Mouse (Mus musculus): Measurements from ENCODE around the gene Ifit1bl2. TPM values are rescaled to one million over a fixed set of nuclear protein-coding genes. Genes with fewer than 3 reads are reported as not detected.
A peak's percentile ranks its signal among the peaks of the same experiment; 100 is the strongest.

Ifit1bl2 gene
- polyA plus RNA-seq, 1 experiment = not detected

DNA sequence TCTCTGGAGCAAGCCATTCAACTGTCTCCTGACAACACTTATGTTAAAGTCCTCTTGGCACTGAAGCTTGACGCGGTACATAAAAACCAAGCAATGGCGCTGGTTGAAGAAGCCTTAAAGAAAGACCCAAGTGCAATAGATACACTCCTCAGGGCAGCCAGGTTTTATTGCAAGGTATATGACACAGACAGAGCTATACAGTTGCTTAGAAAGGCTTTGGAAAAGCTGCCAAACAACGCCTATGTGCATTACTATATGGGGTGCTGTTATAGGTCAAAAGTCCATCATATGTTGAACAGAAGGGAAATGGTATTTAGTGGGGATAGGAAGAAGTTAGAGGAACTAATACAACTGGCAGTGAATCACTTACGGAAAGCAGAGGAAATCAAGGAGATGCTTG lies 66.9 kb downstream of the Ifit1bl2 start:
- Histone ChIP-seq H3K36me3 (ENCODE audit: control insufficient read depth, insufficient read depth) (no peaks in the 10 kb centered on the region), H3ac (ENCODE audit: control insufficient read depth, insufficient read length, low read depth) (no peak overlapping the region), H3K4me3 (ENCODE audit: insufficient read depth, poor library complexity, severe bottlenecking) (no peak overlapping the region), H3K27me3 (ENCODE audit: control insufficient read depth, insufficient read depth, insufficient read length) (no peaks in the 10 kb centered on the region), H3K79me3 (ENCODE audit: low read depth) (no peaks in the 10 kb centered on the region), H3K79me2 (ENCODE audit: control insufficient read depth, insufficient read depth) (no peaks in the 10 kb centered on the region)
- TF ChIP-seq MYOD1 (IDR thresholded peaks at IDR 0.05; ENCODE audit: control insufficient read depth, insufficient read length, low read depth) (no peak), MAX (IDR thresholded peaks at IDR 0.05) (no peak), CTCF (IDR thresholded peaks at IDR 0.05; ENCODE audit: control insufficient read depth, insufficient read depth, insufficient read length) (no peak), MYOG (IDR thresholded peaks at IDR 0.05; ENCODE audit: control insufficient read depth, extremely low read depth, insufficient read length) (no peak), FOSL1 (IDR thresholded peaks at IDR 0.05; ENCODE audit: insufficient read depth, low read length, poor library complexity, severe bottlenecking) (no peak), CEBPB (IDR thresholded peaks at IDR 0.05; ENCODE audit: low read depth) (no peak), USF1 (IDR thresholded peaks at IDR 0.05; ENCODE audit: low read depth) (no peak)

DNA sequence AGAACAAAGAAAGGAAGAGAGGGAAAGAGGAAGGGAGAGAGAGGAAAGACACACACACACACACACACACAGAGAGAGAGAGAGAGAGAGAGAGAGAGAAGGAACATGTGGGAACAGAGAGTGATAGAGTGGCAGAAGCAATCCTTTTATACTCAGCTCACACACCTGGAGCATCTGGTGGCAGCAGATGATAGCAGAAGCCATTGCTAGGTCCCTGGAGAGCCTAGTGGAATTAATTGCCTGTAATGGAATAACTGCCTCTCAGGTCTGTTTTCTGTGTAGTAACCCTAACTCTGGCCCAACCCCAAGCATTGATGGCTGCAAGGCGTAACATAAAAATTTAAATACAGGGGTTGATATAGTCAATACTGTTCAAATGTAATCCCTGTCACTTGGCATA lies 69.5 kb downstream of the Ifit1bl2 start:
- TF ChIP-seq USF1 (IDR thresholded peaks at IDR 0.05; ENCODE audit: low read depth) (no peak), MYOD1 (IDR thresholded peaks at IDR 0.05; ENCODE audit: control insufficient read depth, insufficient read length, low read depth) (no peak)
- Histone ChIP-seq H3ac (ENCODE audit: control insufficient read depth, insufficient read length, low read depth) (no peak overlapping the region), H3K36me3 (ENCODE audit: control insufficient read depth, insufficient read depth) (no peaks in the 10 kb centered on the region), H3K79me2 (ENCODE audit: control insufficient read depth, insufficient read depth) (no peaks in the 10 kb centered on the region), H3K79me3 (ENCODE audit: low read depth) (no peaks in the 10 kb centered on the region), H3K27me3 (ENCODE audit: control insufficient read depth, insufficient read depth, insufficient read length) (no peaks in the 10 kb centered on the region), H3K4me3 (ENCODE audit: insufficient read depth, poor library complexity, severe bottlenecking) (no peak overlapping the region)

DNA sequence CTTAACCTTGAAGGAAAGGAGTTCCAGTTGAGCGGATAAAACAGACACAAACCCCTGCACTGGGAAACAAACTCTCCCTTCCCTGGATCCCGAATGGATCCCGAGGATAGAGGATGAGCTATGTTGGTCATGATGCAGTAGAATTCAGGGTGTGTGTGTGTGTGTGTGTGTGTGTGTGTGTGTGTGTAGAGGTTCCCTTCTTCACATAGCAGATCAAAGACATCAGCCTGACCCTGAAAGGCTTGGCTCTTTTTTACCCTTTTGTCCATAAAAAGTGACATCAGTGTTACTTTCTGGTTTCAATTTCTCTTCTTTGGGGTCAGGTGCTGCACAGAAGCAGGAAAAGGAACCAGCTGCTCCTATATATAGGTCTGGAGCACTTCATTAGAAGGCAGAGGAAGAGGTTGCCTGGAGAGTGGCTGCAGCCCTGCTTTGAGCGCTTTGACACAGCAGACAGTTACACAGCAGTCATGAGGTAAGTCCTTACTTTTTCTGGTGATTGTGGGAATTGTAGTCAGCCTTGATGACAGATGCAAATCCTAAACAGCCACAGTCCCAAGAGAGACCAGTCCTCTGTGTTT lies 70.6 kb downstream of the Ifit1bl2 start:
- Histone ChIP-seq H3K79me2 (ENCODE audit: control insufficient read depth, insufficient read depth) (no peaks in the 10 kb centered on the region), H3K27me3 (ENCODE audit: control insufficient read depth, insufficient read depth, insufficient read length) (no peaks in the 10 kb centered on the region), H3K79me3 (ENCODE audit: low read depth) (no peaks in the 10 kb centered on the region), H3ac (ENCODE audit: control insufficient read depth, insufficient read length, low read depth) (no peak overlapping the region), H3K36me3 (ENCODE audit: control insufficient read depth, insufficient read depth) (no peaks in the 10 kb centered on the region), H3K4me3 (ENCODE audit: insufficient read depth, poor library complexity, severe bottlenecking) (no peak overlapping the region)
- no peak for TF ChIP-seq MAX (IDR thresholded peaks at IDR 0.05)
- no peak for TF ChIP-seq CTCF (IDR thresholded peaks at IDR 0.05; ENCODE audit: control insufficient read depth, insufficient read depth, insufficient read length)
- no peak for TF ChIP-seq MYOG (IDR thresholded peaks at IDR 0.05; ENCODE audit: control insufficient read depth, extremely low read depth, insufficient read length)
- TF ChIP-seq FOSL1 (IDR thresholded peaks at IDR 0.05; ENCODE audit: insufficient read depth, low read length, poor library complexity, severe bottlenecking) = no peak
- TF ChIP-seq MYOD1 (IDR thresholded peaks at IDR 0.05; ENCODE audit: control insufficient read depth, insufficient read length, low read depth) = no peak
- no peak for TF ChIP-seq CEBPB (IDR thresholded peaks at IDR 0.05; ENCODE audit: low read depth)
- no peak for TF ChIP-seq USF1 (IDR thresholded peaks at IDR 0.05; ENCODE audit: low read depth)

DNA sequence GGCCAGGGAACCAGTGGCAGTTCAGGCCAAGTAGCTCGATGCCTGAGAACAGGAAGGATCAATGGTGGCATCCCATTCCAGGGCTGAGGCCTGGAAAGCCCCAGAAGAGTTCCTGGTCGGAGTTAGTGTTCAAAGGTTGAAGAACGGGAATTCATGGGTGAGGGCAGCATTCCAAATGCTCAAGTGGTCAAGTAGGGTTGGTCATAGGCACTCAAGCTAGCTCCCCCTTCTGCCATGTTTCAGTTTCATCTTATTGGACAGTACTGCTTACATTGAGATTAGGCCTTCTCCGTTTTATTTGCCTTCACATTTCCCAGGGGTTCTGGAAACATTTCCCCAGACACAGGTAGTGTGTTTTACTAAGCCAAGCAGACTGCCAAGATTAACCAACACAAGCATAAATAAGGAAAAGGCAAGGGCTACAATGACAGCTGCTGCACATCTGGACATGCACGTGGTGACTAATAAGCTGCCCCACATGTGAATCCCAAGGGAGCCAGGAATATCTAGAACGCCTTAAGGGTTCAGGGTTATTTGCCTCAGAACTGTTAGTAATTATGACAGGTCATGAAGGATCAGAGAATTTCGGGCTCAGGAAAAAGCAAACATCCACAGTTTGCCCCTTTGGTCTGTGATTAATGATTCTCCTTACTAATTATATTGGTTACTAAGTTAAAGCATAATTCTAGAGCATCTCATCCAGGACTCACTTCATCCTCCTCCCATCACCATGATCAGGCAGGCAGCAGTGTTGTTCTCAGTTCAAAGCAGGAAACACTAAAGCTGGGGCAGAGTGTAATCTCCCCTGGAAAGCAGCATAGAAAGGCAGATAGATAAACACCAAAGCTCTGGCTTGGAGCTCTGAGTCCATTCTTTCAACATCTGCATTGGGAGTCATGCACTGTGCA lies 71.3 kb downstream of the Ifit1bl2 start:
- Histone ChIP-seq H3K79me2 (ENCODE audit: control insufficient read depth, insufficient read depth) (no peaks in the 10 kb centered on the region), H3K79me3 (ENCODE audit: low read depth) (no peaks in the 10 kb centered on the region)
- TF ChIP-seq MAX (IDR thresholded peaks at IDR 0.05) = peak; percentile 28
- TF ChIP-seq MYOD1 (IDR thresholded peaks at IDR 0.05; ENCODE audit: control insufficient read depth, insufficient read length, low read depth) = no peak

More for the DNA sequence above, 71.3 kb downstream of the Ifit1bl2 start:
- Histone ChIP-seq H3ac (ENCODE audit: control insufficient read depth, insufficient read length, low read depth) (no peak overlapping the region), H3K36me3 (ENCODE audit: control insufficient read depth, insufficient read depth) (no peaks in the 10 kb centered on the region), H3K27me3 (ENCODE audit: control insufficient read depth, insufficient read depth, insufficient read length) (no peaks in the 10 kb centered on the region), H3K4me3 (ENCODE audit: insufficient read depth, poor library complexity, severe bottlenecking) (no peak overlapping the region)

Other genes with a start within 250 kb of the Ifit1bl2 start
- 0.30 TPM for gene Ch25h, start 165.6 kb downstream of the Ifit1bl2 start, polyA plus RNA-seq (2012; fragmentation: generic; extraction: Trizol)
- 8.8 TPM for gene Lipa, start 113.3 kb downstream of the Ifit1bl2 start, polyA plus RNA-seq (2012; fragmentation: generic; extraction: Trizol)
- 1.6 TPM for gene Ifit2, start 90.0 kb downstream of the Ifit1bl2 start, polyA plus RNA-seq (2012; fragmentation: generic; extraction: Trizol)
- gene Ifit3, start 57.2 kb downstream of the Ifit1bl2 start, polyA plus RNA-seq (2012; fragmentation: generic; extraction: Trizol) = 0.05 TPM
- not detected for gene Ifit1bl1, start 38.8 kb downstream of the Ifit1bl2 start, polyA plus RNA-seq (2012; fragmentation: generic; extraction: Trizol)
- not detected for gene Ifit3b, start 32.8 kb downstream of the Ifit1bl2 start, polyA plus RNA-seq (2012; fragmentation: generic; extraction: Trizol)
- gene Ifit1, start 128 bp upstream of the Ifit1bl2 start, polyA plus RNA-seq (2012; fragmentation: generic; extraction: Trizol) = 0.01 TPM
- 0.01 TPM for gene Slc16a12, start 106.5 kb upstream of the Ifit1bl2 start, polyA plus RNA-seq (2012; fragmentation: generic; extraction: Trizol)
- 5.1 TPM for gene Pank1, start 238.7 kb upstream of the Ifit1bl2 start, polyA plus RNA-seq (2012; fragmentation: generic; extraction: Trizol)